Mouse (Mus musculus) ZHBTc4 (cell line): ENCODE results near the gene Stat5b.

Experiments
- DNase-seq: peaks from one replicate; pipeline ENCODE4 v3.0.0-alpha.2; 2011; ENCODE audit warnings: low read depth, low spot score

Gene Stat5b

GRCm38 (mm10) chr11:100870256-100870967 lies 19.9 kb upstream of the Stat5b start:
- no peak for DNase-seq

GRCm38 (mm10) chr11:100865618-100866017 lies 15.1 kb upstream of the Stat5b start:
- DNase-seq = no peak

GRCm38 (mm10) chr11:100863141-100863540 lies 12.6 kb upstream of the Stat5b start:
- no peak for DNase-seq

- DNase-seq = no peak
Measured at GRCm38 (mm10) chr11:100861836-100862235, 11.3 kb upstream of the Stat5b start.

GRCm38 (mm10) chr11:100861335-100861734 lies 10.8 kb upstream of the Stat5b start:
- no peak for DNase-seq

- peak; percentile 88 for DNase-seq
Measured at GRCm38 (mm10) chr11:100860198-100861048, 9.9 kb upstream of the Stat5b start.

GRCm38 (mm10) chr11:100859579-100860075 lies 9.1 kb upstream of the Stat5b start:
- no peak for DNase-seq

GRCm38 (mm10) chr11:100858935-100859578 lies 8.5 kb upstream of the Stat5b start, which contains the start of gene Stat5a:
TSS of gene Stat5a (plus strand) at chr11:100859351.
- no peak for DNase-seq

- DNase-seq = no peak
Measured at GRCm38 (mm10) chr11:100857960-100858359, 7.4 kb upstream of the Stat5b start.

GRCm38 (mm10) chr11:100855178-100855577 lies 4.7 kb upstream of the Stat5b start:
- no peak for DNase-seq

GRCm38 (mm10) chr11:100854268-100854667 lies 3.7 kb upstream of the Stat5b start:
- no peak for DNase-seq

GRCm38 (mm10) chr11:100853018-100853417 lies 2.5 kb upstream of the Stat5b start:
- no peak for DNase-seq

- no peak for DNase-seq
Measured at GRCm38 (mm10) chr11:100852088-100852487, 1.6 kb upstream of the Stat5b start.

GRCm38 (mm10) chr11:100850778-100851528 lies 429 bp upstream of the Stat5b start:
- DNase-seq = peak; percentile 38

- DNase-seq = no peak
Measured at GRCm38 (mm10) chr11:100849456-100850037, 977 bp downstream of the Stat5b start.

GRCm38 (mm10) chr11:100848789-100849379 lies 1.6 kb downstream of the Stat5b start:
- no peak for DNase-seq

- no peak for DNase-seq
Measured at GRCm38 (mm10) chr11:100848080-100848479, 2.4 kb downstream of the Stat5b start.

GRCm38 (mm10) chr11:100847572-100847971 lies 3.0 kb downstream of the Stat5b start:
- DNase-seq = no peak

GRCm38 (mm10) chr11:100845793-100846192 lies 4.7 kb downstream of the Stat5b start:
- no peak for DNase-seq

GRCm38 (mm10) chr11:100844121-100844520 lies 6.4 kb downstream of the Stat5b start:
- no peak for DNase-seq
